12 mouse cellular contexts compared by ENCODE assay signal in the genomic region with DNA sequence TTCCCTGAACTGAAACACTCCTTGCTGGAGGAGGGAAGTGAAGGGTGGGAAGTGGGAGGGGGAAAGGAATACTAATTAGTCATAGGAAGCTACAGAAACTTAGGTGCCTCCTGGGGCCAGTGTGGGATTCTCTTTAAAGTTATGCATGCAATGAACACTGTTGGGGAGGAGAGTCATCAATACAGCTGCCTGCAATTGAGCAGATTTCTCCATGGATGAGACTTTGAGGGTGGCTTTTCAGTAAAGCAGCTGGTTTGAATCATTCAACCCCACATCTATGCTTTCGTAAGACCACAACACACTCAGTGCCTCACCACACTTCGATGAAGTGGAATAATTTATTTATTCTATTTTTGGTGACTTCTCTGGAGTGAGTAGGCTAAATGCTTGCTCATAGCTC.
A peak's percentile ranks its signal among the peaks of the same experiment; 100 is the strongest.
DNase-seq lines count a peak whose midpoint lies in the region.
"Had no signal": no experiment of that assay in that cellular context is flagged by ENCODE, and none has a peak within 500 bp of the region (broad histone marks: within the 10 kb centered on the region; RNA-seq: fewer than 3 reads in every experiment).

No protein-coding gene starts in this region.

- intact Hi-C loops in left cerebral cortex, postnatal 4 days (cut with DNase I) = no loop called here

- DNase-seq in embryo, embryonic 10.5 days (ENCODE audit: low spot score) = peak; percentile 18
- no peak for DNase-seq in embryo, embryonic 10 days (ENCODE audit: low spot score)
- DNase-seq in left cerebral cortex, adult 11 months (ENCODE audit: low spot score) = peak; percentile 14
- DNase-seq in left cerebral cortex, postnatal 4 days = no peak
- peak; percentile 34 to 54 for DNase-seq in right cerebral cortex, adult 2 months (ENCODE audit: low spot score in 2 of 2)
- DNase-seq in right cerebral cortex, postnatal 10 days (ENCODE audit: low spot score in 2 of 2) = no peak
- no peak for DNase-seq in cerebellum, adult 8-10 months
- no peak for DNase-seq in adrenal gland, adult 18-20 months (ENCODE audit: low spot score in 2 of 2)
- DNase-seq: adrenal gland, adult 2 months; cerebellum, adult 9-10 months; kidney, postnatal 36 days; layer of hippocampus, postnatal 36 days had no signal

Comparison
In these comparisons a context has a peak if more than half of its experiments do, and no peak if none do; other contexts are left out.
1. DNase-seq: peak in embryo, embryonic 10.5 days (single experiment), left cerebral cortex, adult 11 months (single experiment) and right cerebral cortex, adult 2 months (2 of 2); none in embryo, embryonic 10 days (single experiment), left cerebral cortex, postnatal 4 days (single experiment), right cerebral cortex, postnatal 10 days (0 of 2), cerebellum, adult 8-10 months (single experiment) and adrenal gland, adult 18-20 months (0 of 2).